Mouse (Mus musculus) left cerebral cortex, adult 18-20 months (tissue): ENCODE data around the gene Tbx6. TPM values are rescaled to one million over a fixed set of nuclear protein-coding genes. Genes with fewer than 3 reads are reported as not detected.

Experiments used
- DNase-seq, 2 experiments: peaks; one replicate each; pipeline ENCODE4 v3.0.0; 2021 to 2022; ENCODE audit warnings: low spot score in 2 of 2, mixed read lengths in 1 of 2
- total RNA-seq, 2 experiments: library from RNA; stranded (reverse); gene quantifications; 2 replicates each; pipeline ENCODE4 v1.2.3; 2021

The Tbx6 gene
- total RNA-seq, 2 experiments from 2014 or later: 0.56 to 0.63 TPM

GRCm38 (mm10) chr7:126808703-126809455 is 27.6 kb downstream of the Tbx6 start:
- peak; percentile 95 for DNase-seq

GRCm38 (mm10) chr7:126809723-126810369 is 28.6 kb downstream of the Tbx6 start:
- DNase-seq: no peak

- no peak for DNase-seq
These were observed 34.5 kb downstream of the Tbx6 start for GRCm38 (mm10) chr7:126815726-126816222.

GRCm38 (mm10) chr7:126816494-126816893 is 35.2 kb downstream of the Tbx6 start:
- DNase-seq: no peak

GRCm38 (mm10) chr7:126817595-126817994 is 36.3 kb downstream of the Tbx6 start:
- DNase-seq: no peak

- no peak for DNase-seq
These were observed 37.5 kb downstream of the Tbx6 start for GRCm38 (mm10) chr7:126818818-126819217.

GRCm38 (mm10) chr7:126821835-126822511 is 40.7 kb downstream of the Tbx6 start:
- DNase-seq: peak; percentile 80 to 88

- DNase-seq: no peak
These were observed 41.5 kb downstream of the Tbx6 start for GRCm38 (mm10) chr7:126822741-126823140.

- peak in 1 of 2 experiments; percentile 42 for DNase-seq
These were observed 42.0 kb downstream of the Tbx6 start for GRCm38 (mm10) chr7:126823202-126823711.

GRCm38 (mm10) chr7:126823940-126824339 is 42.7 kb downstream of the Tbx6 start:
- no peak for DNase-seq

- no peak for DNase-seq
These were observed 44.1 kb downstream of the Tbx6 start for GRCm38 (mm10) chr7:126825403-126825802.

- no peak for DNase-seq
These were observed 44.7 kb downstream of the Tbx6 start for GRCm38 (mm10) chr7:126825952-126826351.

GRCm38 (mm10) chr7:126831539-126831938 is 50.3 kb downstream of the Tbx6 start, which contains the start of gene 4930451I11Rik:
TSS of gene 4930451I11Rik (minus strand) at chr7:126831639.
- DNase-seq: no peak

GRCm38 (mm10) chr7:126832036-126832598 is 50.8 kb downstream of the Tbx6 start:
- peak; percentile 77 to 83 for DNase-seq

GRCm38 (mm10) chr7:126833294-126833693 is 52.0 kb downstream of the Tbx6 start:
- DNase-seq: no peak

Other genes with a start within 250 kb of the Tbx6 start
- 100 to 1,000 TPM; 182 to 184 TPM for gene Eif3c, start 215.1 kb upstream of the Tbx6 start, total RNA-seq
- gene Apobr, start 196.5 kb upstream of the Tbx6 start, total RNA-seq: 1 to 10 TPM in 1 of 2 experiments, under 1 TPM in 1; 0.58 to 1.1 TPM
- 10 to 100 TPM; 26.2 to 26.7 TPM for gene Cln3, start 195.7 kb upstream of the Tbx6 start, total RNA-seq
- gene Il27, start 186.5 kb upstream of the Tbx6 start, total RNA-seq: not detected
- 10 to 100 TPM; 20.3 to 22.6 TPM for gene Nupr1, start 150.6 kb upstream of the Tbx6 start, total RNA-seq
- gene Sgf29, start 132.2 kb upstream of the Tbx6 start, total RNA-seq: 10 to 100 TPM; 30.5 to 32.9 TPM
- gene Sult1a1, start 105.1 kb upstream of the Tbx6 start, total RNA-seq: 10 to 100 TPM in 1 of 2 experiments, 1 to 10 TPM in 1; 8.1 to 12.9 TPM
- gene Bola2, start 86.1 kb upstream of the Tbx6 start, total RNA-seq: 10 to 100 TPM; 90.5 to 94.8 TPM
- 10 to 100 TPM; 14.5 to 15.1 TPM for gene Slx1b, start 85.7 kb upstream of the Tbx6 start, total RNA-seq
- 100 to 1,000 TPM; 161 to 166 TPM for gene Coro1a, start 73.7 kb upstream of the Tbx6 start, total RNA-seq
- 100 to 1,000 TPM; 157 to 208 TPM for gene Mapk3, start 21.9 kb upstream of the Tbx6 start, total RNA-seq
- 1 to 10 TPM; 1.3 to 3.5 TPM for gene Gdpd3, start 15.1 kb upstream of the Tbx6 start, total RNA-seq
- 100 to 1,000 TPM; 282 to 325 TPM for gene Ypel3, start 4.5 kb upstream of the Tbx6 start, total RNA-seq
- gene Ppp4c, start 11.0 kb downstream of the Tbx6 start, total RNA-seq: 10 to 100 TPM; 48.3 to 48.5 TPM
- gene Fam57b, start 16.2 kb downstream of the Tbx6 start, total RNA-seq: 10 to 100 TPM; 63.0 to 65.5 TPM
- not detected for gene 4930451I11Rik, start 50.2 kb downstream of the Tbx6 start, total RNA-seq
- gene Doc2a, start 65.9 kb downstream of the Tbx6 start, total RNA-seq: 10 to 100 TPM; 55.8 to 56.1 TPM
- gene Hirip3, start 80.5 kb downstream of the Tbx6 start, total RNA-seq: 10 to 100 TPM; 29.0 to 31.9 TPM
- gene Ino80e, start 80.9 kb downstream of the Tbx6 start, total RNA-seq: 10 to 100 TPM; 54.0 to 54.6 TPM
- gene Taok2, start 103.2 kb downstream of the Tbx6 start, total RNA-seq: 100 to 1,000 TPM; 150 to 163 TPM
- 10 to 100 TPM; 19.6 to 23.3 TPM for gene Tmem219, start 141.4 kb downstream of the Tbx6 start, total RNA-seq
- gene Kctd13, start 147.4 kb downstream of the Tbx6 start, total RNA-seq: 100 to 1,000 TPM; 136 to 158 TPM
- gene Asphd1, start 168.1 kb downstream of the Tbx6 start, total RNA-seq: 10 to 100 TPM; 39.7 to 43.3 TPM
- 100 to 1,000 TPM; 407 to 416 TPM for gene Sez6l2, start 169.1 kb downstream of the Tbx6 start, total RNA-seq
- gene Cdipt, start 194.4 kb downstream of the Tbx6 start, total RNA-seq: 100 to 1,000 TPM; 171 to 180 TPM
- gene Cdiptos, start 194.6 kb downstream of the Tbx6 start, total RNA-seq: under 1 TPM in 1 of 2 experiments, not detected in 1; 0.45 TPM
- gene Mvp, start 233.1 kb downstream of the Tbx6 start, total RNA-seq: 1 to 10 TPM; 8.6 to 9.5 TPM
- gene Pagr1b, start 235.0 kb downstream of the Tbx6 start, total RNA-seq: not detected
- 10 to 100 TPM; 18.7 to 35.6 TPM for gene Pagr1a, start 235.9 kb downstream of the Tbx6 start, total RNA-seq
- gene Gm42742, start 239.6 kb downstream of the Tbx6 start, total RNA-seq: 10 to 100 TPM; 45.7 to 55.3 TPM
- 100 to 1,000 TPM; 202 to 211 TPM for gene Prrt2, start 239.7 kb downstream of the Tbx6 start, total RNA-seq
- gene Maz, start 245.6 kb downstream of the Tbx6 start, total RNA-seq: 100 to 1,000 TPM; 205 to 207 TPM